Mouse (Mus musculus) intestine, embryonic 14.5 days (tissue): ENCODE data around the gene Baz1a. TPM values are rescaled to one million over a fixed set of nuclear protein-coding genes. Genes with fewer than 3 reads are reported as not detected.
"Not testable (repeated sequence)": the region's sequence is repeated elsewhere in the genome, so short reads cannot be mapped to it uniquely, and the experiment has no call there.

ENCODE experiments used
- ATAC-seq: fragments of 200-750 bp; cut with Nextera tagmentation; replicated peaks from 2 replicates; pipeline ENCODE4 v1.8.0; 2017; ENCODE audit warnings: low read depth, moderate number of reproducible peaks, moderate TSS enrichment, moderate library complexity; ENCODE audit not compliant: low FRiP score, low TSS enrichment
- DNase-seq: peaks from one replicate; pipeline ENCODE4 v3.0.0-alpha.2; 2018; ENCODE audit warnings: low spot score
- H3K27ac ChIP-seq: fragments of 300-500 bp; sonication (generic); 2 replicates; pipeline ENCODE4 v1.5.1; 2014; ENCODE audit warnings: low read depth, mild to moderate bottlenecking, control low read depth
- H3K27me3 ChIP-seq: fragments of 300-500 bp; sonication (generic); replicated peaks from 2 replicates; pipeline ENCODE4 v1.6.1; 2014; ENCODE audit warnings: low read length, control low read depth; ENCODE audit not compliant: control insufficient read depth, insufficient read depth
- H3K36me3 ChIP-seq: fragments of 300-500 bp; sonication (generic); 2 replicates; pipeline ENCODE4 v1.6.1; 2014; ENCODE audit warnings: low read length, control low read depth; ENCODE audit not compliant: control insufficient read depth, insufficient read depth
- H3K4me1 ChIP-seq: fragments of 300-500 bp; sonication (generic); replicated peaks from 2 replicates; pipeline ENCODE4 v1.6.1; 2014; ENCODE audit warnings: low read length, control low read depth, mixed read lengths; ENCODE audit not compliant: control insufficient read depth, insufficient read depth
- H3K4me2 ChIP-seq: fragments of 300-500 bp; sonication (generic); 2 replicates; pipeline ENCODE4 v1.6.1; 2014; ENCODE audit warnings: low read length
- H3K4me3 ChIP-seq: fragments of 300-500 bp; sonication (generic); 2 replicates; pipeline ENCODE4 v1.5.1; 2014; ENCODE audit warnings: low read depth, low read length, control low read depth, mixed read lengths
- H3K9ac ChIP-seq: fragments of 300-500 bp; sonication (generic); 2 replicates; pipeline ENCODE4 v1.6.1; 2014; ENCODE audit warnings: mild to moderate bottlenecking, low read length
- H3K9me3 ChIP-seq: fragments of 300-500 bp; sonication (generic); 2 replicates; pipeline ENCODE4 v1.6.1; 2016; ENCODE audit warnings: low read length, control low read depth; ENCODE audit not compliant: control insufficient read depth
- WGBS: fragments of 180-500 bp; shearing (Covaris S2); extraction: QIAGEN DNeasy Blood & Tissue Kit; methylation state at CpG from one replicate; pipeline ENCODE4 v1.1.7; 2014; 5-methylcytosine and 5-hydroxymethylcytosine counted together
- polyA plus RNA-seq: library from polyadenylated mRNA; unstranded; fragments of >200 nt; fragmentation: Nextera tagmentation; extraction: Ambion mirVana; gene quantifications from 2 replicates; pipeline ENCODE4 v1.2.1, GENCODE M21; 2014

Gene Baz1a
- polyA plus RNA-seq, 1 experiment from 2014 or later, result 28.9 TPM

GRCm38 (mm10) chr12:55016339-55017118 lies 2.4 kb upstream of the Baz1a start:
- H3K4me1 ChIP-seq, result no peaks in the 10 kb centered on the region
- DNase-seq (no peak), ATAC-seq (no peak)
- H3K36me3 ChIP-seq, result no peaks in the 10 kb centered on the region
- no peak overlapping the region for H3K27ac ChIP-seq
- H3K27me3 ChIP-seq, result no peaks in the 10 kb centered on the region
- no peak overlapping the region for H3K4me3 ChIP-seq
- no peak overlapping the region for H3K4me2 ChIP-seq
- no peak overlapping the region for H3K9ac ChIP-seq
- no peaks in the 10 kb centered on the region for H3K9me3 ChIP-seq
- 72% methylated on average over 8 of the region's 8 CpGs for WGBS

GRCm38 (mm10) chr12:55015428-55015827 lies 1.3 kb upstream of the Baz1a start:
- Histone ChIP-seq H3K4me1 (no peaks in the 10 kb centered on the region), H3K27me3 (no peaks in the 10 kb centered on the region), H3K9me3 (no peaks in the 10 kb centered on the region), H3K4me3 (no peak overlapping the region), H3K36me3 (no peaks in the 10 kb centered on the region), H3K27ac (no peak overlapping the region), H3K9ac (no peak overlapping the region), H3K4me2 (no peak overlapping the region)
- 80% methylated on average over 5 of the region's 5 CpGs for WGBS
- ATAC-seq (no peak), DNase-seq (no peak)

- Histone ChIP-seq H3K4me1 (no peaks in the 10 kb centered on the region), H3K9ac (no peak overlapping the region), H3K9me3 (no peaks in the 10 kb centered on the region), H3K27ac (no peak overlapping the region), H3K4me2 (no peak overlapping the region), H3K36me3 (no peaks in the 10 kb centered on the region), H3K4me3 (no peak overlapping the region), H3K27me3 (no peaks in the 10 kb centered on the region)
- ATAC-seq (no peak), DNase-seq (no peak)
- 86% methylated on average over 1 of the region's 1 CpGs for WGBS
These were observed 1.1 kb downstream of the Baz1a start for GRCm38 (mm10) chr12:55013031-55013430.

GRCm38 (mm10) chr12:55007361-55008008 lies 6.7 kb downstream of the Baz1a start:
- no peak for DNase-seq
- Histone ChIP-seq H3K4me3 (no peak overlapping the region), H3K36me3 (no peaks in the 10 kb centered on the region), H3K4me1 (no peaks in the 10 kb centered on the region), H3K27ac (no peak overlapping the region), H3K27me3 (no peaks in the 10 kb centered on the region), H3K9me3 (peaks cover 4% of the 10 kb centered on the region; the same call in 1 of the 2 replicates), H3K4me2 (no peak overlapping the region), H3K9ac (no peak overlapping the region)
- no peak for ATAC-seq
- 88% methylated on average over 14 of the region's 14 CpGs for WGBS

GRCm38 (mm10) chr12:55006071-55006470 lies 8.1 kb downstream of the Baz1a start:
- DNase-seq (no peak), ATAC-seq (no peak)
- H3K27me3 ChIP-seq, result no peaks in the 10 kb centered on the region
- H3K9me3 ChIP-seq, result peaks cover 4% of the 10 kb centered on the region; the same call in 1 of the 2 replicates
- no peaks in the 10 kb centered on the region for H3K4me1 ChIP-seq
- H3K36me3 ChIP-seq, result no peaks in the 10 kb centered on the region
- WGBS, result 90% methylated on average over 7 of the region's 7 CpGs
- H3K4me2 ChIP-seq, result no peak overlapping the region
- H3K4me3 ChIP-seq, result no peak overlapping the region
- H3K27ac ChIP-seq, result no peak overlapping the region
- H3K9ac ChIP-seq, result no peak overlapping the region

- no peak for ATAC-seq
- 93% methylated on average over 3 of the region's 3 CpGs for WGBS
These were observed 9.8 kb downstream of the Baz1a start for GRCm38 (mm10) chr12:55004396-55004795.

GRCm38 (mm10) chr12:55003843-55004242 lies 10.3 kb downstream of the Baz1a start:
- Histone ChIP-seq H3K36me3 (no peaks in the 10 kb centered on the region), H3K4me3 (no peak overlapping the region), H3K4me2 (no peak overlapping the region), H3K27ac (no peak overlapping the region), H3K9me3 (peaks cover 4% of the 10 kb centered on the region; the same call in 1 of the 2 replicates), H3K4me1 (no peaks in the 10 kb centered on the region), H3K9ac (no peak overlapping the region), H3K27me3 (no peaks in the 10 kb centered on the region)
- WGBS, result 80% methylated on average over 5 of the region's 5 CpGs
- ATAC-seq (no peak), DNase-seq (no peak)

More at GRCm38 (mm10) chr12:55004396-55004795, 9.8 kb downstream of the Baz1a start:
- Histone ChIP-seq H3K4me1 (no peaks in the 10 kb centered on the region), H3K9ac (no peak overlapping the region), H3K9me3 (peaks cover 4% of the 10 kb centered on the region; the same call in 1 of the 2 replicates), H3K4me3 (no peak overlapping the region), H3K36me3 (no peaks in the 10 kb centered on the region), H3K27ac (no peak overlapping the region), H3K4me2 (no peak overlapping the region), H3K27me3 (no peaks in the 10 kb centered on the region)
- DNase-seq, result no peak

GRCm38 (mm10) chr12:55002532-55002931 lies 11.6 kb downstream of the Baz1a start:
- not testable (repeated sequence) for DNase-seq, H3K9ac ChIP-seq, H3K4me1 ChIP-seq, H3K27me3 ChIP-seq, H3K4me2 ChIP-seq, ATAC-seq, H3K36me3 ChIP-seq, H3K4me3 ChIP-seq, H3K9me3 ChIP-seq, H3K27ac ChIP-seq
- 89% methylated on average over 7 of the region's 7 CpGs for WGBS
